Mouse (Mus musculus) cerebral cortex, adult 2 months (tissue): ENCODE results near the gene Twsg1.

ENCODE experiments used
- WGBS: fragments of 180-500 bp; shearing (Covaris S2); methylation state at CpG from one replicate; pipeline ENCODE4 v1.1.7; 2018; 5-methylcytosine and 5-hydroxymethylcytosine counted together

Twsg1 gene

GRCm38 (mm10) chr17:65931525-65931924 is 19.5 kb downstream of the Twsg1 start:
- 55% methylated on average over 6 of the region's 6 CpGs for WGBS

DNA sequence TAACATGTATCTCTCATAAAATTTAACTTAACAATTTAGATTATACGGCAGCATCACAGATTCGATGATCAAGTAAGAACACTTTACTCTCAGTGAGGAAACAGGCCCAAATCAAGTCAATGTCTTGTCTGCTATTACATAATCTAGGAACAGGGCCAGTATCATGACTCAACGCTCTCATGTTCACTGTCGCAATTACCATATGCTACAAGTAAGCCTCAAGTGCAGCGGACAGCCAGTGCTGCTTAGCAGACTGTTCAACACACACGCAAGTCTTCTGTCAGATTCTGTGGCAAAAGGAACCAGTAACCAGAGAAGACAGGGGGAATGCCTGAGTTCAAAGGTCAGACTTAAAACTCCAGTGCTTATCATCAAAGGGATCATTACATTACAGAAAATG is 20.1 kb downstream of the Twsg1 start:
- 33% methylated on average over 6 of the region's 6 CpGs for WGBS

GRCm38 (mm10) chr17:65930158-65930826 is 20.7 kb downstream of the Twsg1 start:
- 84% methylated on average over 7 of the region's 7 CpGs for WGBS

DNA sequence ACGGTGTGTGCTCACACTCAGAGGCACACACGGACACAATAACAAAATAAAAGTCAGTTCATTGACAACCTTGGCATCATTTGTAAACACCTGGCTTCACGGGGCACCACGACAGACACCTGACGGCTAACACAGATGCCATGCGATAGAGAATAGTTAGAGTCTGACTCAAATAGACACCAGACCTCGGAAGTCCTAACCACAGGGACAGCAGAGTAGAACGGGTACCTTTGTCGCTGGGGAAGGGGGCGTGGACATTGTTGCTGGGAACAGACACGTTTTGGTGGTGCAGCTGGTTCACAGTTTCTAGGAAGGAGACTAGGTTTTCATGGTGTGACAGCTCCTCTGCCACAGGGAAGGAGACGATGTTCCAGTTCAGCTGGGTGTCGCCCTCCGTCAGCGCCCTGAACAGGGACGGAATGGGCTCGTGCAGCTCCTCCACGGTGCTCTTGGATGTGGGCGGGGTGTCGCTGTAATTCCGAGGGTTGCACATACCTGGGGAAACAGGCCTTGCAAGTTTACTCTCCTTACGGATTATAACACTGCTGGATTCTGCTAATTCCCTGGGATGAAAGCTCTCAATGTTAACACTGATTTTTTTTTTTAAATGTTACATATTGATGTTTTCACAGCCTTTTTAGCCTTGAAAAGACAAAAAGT is 21.6 kb downstream of the Twsg1 start:
- WGBS: 72% methylated on average over 22 of the region's 22 CpGs

GRCm38 (mm10) chr17:65927077-65927476 is 23.9 kb downstream of the Twsg1 start:
- 57% methylated on average over 4 of the region's 4 CpGs for WGBS

GRCm38 (mm10) chr17:65924218-65924617 is 26.8 kb downstream of the Twsg1 start:
- WGBS: 57% methylated on average over 5 of the region's 5 CpGs

DNA sequence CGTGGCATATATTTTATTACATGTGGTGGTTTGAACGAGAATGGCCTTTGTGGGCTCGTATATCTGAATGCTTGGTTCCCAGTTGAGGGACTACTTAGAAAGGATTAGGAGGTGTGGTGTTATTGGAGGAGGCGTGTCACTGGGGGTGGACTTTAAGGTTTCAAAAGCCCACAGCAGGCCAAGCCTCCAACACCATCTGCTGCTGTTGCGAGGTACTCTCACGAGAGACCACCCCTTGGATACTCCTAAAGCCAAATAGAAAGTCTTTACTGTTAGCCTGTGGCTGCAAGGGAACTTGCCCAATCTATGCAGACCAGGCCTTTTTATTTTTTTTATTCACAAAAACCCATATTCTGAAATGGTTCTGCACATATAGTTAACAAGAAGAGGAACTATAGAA is 29.1 kb downstream of the Twsg1 start:
- 86% methylated on average over 6 of the region's 6 CpGs for WGBS

DNA sequence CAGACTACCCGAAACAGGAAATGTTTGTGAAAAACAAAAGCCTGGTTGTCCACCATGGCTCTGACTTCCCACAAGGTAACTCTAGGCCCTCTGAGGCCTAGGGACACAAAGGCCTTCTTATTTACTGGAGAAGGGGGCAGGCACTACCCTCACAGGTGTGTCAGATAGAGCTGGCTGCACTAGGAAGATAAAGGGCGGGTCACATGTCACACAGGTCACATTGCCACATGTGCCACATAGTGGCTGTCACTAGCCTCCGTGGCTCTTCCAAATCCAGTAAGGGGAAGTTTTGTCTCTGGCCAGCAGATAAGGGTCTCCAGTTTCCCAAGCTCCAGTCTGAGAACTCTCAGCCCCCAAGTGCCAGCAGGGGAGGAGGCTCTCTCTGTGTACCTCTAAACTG is 31.8 kb downstream of the Twsg1 start:
- 78% methylated on average over 3 of the region's 3 CpGs for WGBS

GRCm38 (mm10) chr17:65916135-65916668 is 34.8 kb downstream of the Twsg1 start:
- 13% methylated on average over 8 of the region's 8 CpGs for WGBS

GRCm38 (mm10) chr17:65914083-65914482 is 36.9 kb downstream of the Twsg1 start:
- 73% methylated on average over 6 of the region's 6 CpGs for WGBS

DNA sequence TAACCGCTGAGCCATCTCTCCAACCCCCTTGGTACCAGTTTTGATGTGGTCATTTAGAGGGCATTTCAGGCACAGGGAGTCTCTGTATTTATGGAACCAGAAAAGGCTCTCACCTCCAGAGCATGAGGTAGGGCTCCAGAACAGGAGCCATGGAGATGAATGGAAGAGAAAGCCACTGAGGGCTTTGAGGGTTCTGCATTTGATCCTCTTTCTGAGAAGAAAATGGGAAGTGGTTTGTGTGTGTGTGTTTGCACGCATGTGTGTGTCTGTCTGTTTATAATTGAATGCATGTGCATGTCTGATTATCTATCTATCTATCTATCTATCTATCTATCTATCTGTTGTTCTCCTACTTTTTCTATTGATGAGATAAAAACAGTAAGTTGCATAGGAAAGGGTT is 38.8 kb downstream of the Twsg1 start:
- 97% methylated on average over 2 of the region's 2 CpGs for WGBS

- 84% methylated on average over 15 of the region's 15 CpGs for WGBS
These were observed 39.5 kb downstream of the Twsg1 start for GRCm38 (mm10) chr17:65911285-65912069.

- WGBS: 56% methylated on average over 11 of the region's 11 CpGs
These were observed 44.1 kb downstream of the Twsg1 start for GRCm38 (mm10) chr17:65906895-65907401.

DNA sequence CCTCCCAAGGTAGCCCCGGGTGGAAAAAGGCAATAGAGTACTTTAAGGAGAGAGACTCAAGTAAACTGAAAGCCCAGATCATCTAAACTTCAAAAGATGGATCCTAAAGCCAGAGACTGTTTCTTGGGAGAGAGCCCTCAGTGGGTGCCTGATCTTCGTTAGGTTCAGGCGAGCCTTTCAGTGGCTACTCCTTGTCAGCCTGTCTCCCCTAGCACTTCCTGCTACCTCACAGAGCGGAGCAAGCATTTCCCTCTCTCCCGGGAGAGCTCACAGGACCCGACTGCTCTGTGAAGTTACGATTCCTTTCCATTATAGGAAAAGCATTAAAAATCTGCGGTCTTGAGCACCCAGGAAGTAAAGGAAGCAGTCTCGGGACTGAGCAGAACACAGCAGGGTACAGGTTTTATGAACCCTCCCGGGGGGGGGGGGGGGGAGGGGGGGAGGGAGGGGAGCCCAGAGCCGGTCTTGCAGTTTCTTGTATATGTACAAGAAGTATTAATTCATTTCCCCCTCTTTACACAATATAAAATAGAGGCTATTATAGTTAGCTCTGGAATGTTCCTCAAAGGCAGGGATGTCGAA is 44.6 kb downstream of the Twsg1 start:
- 49% methylated on average over 12 of the region's 12 CpGs for WGBS

DNA sequence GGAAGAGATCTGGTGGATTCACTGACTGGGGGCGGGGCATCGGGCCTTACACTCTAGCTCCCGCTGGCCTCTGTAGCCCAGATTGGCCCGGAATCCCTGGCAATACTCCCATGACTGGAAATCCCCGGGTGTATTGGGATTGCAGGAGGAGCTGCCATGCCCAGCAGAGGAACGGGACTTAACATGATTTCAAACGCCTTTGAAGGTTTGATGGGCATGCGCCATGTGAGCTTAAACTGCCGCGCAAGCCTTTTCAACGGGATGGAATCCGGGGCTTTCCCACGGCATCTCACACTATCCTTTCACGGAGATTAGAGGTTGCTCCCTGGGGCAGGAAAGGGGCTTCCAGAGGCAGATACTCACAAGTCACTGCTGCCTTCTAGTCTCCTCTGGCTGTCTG is 45.8 kb downstream of the Twsg1 start:
- WGBS: 86% methylated on average over 14 of the region's 14 CpGs

DNA sequence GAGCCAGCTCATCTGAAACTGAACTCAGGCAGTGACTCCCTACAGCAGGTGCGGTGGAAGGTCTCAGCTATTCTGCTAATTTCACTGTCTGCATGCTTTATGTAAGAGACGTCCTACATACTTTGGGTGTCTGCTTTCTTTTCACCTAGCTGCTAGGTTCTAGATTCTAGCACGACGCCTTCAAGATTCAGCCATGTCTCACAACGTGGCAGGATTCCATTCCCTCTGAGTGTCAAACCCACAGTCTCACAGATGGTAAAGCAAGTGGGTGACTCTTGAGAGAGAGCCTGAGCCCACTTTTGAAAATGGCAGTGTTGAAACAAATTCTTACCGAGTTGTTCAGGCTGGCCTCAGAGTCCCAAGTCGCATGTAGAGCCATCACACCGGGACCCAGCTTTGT is 47.2 kb downstream of the Twsg1 start:
- 64% methylated on average over 8 of the region's 8 CpGs for WGBS

DNA sequence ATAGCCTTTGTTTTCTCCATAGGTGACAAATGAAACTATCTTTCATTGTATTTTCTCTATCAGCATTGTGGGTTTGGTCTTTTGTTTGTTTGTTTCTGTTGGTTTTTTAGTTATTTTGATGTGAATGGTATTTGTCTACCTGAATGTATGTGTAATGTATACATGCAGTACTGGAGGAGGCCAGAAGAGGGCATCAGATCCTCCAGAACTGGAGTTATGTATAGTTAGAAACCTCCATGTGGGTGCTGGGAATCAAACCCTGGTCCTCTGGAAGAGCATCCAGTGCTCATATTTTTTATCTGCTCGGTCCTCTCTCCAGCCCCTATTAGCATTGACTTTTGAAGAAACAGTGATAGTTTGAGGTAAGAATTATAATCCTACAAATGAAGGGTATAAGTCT is 48.0 kb downstream of the Twsg1 start:
- 100% methylated on average over 1 of the region's 1 CpGs for WGBS

DNA sequence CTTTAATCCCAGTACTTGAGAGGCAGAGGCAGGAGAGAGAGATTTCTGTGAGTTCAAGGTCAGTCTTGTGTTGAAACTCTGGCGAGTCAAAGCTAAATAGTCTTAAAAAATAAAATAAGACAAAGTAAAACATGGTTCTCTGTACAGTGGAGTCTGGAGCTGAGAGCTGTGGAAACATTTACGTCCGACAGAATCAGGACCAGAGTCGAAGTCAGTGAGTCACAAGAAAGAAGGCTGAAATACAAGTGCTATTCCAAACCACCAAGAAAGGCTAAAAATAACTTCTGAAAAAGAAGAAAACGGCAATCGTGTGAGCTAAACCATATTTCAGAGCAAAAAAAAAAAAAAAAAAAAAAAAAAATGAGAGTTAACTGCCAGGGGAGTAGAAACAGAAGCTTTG is 48.7 kb downstream of the Twsg1 start:
- 54% methylated on average over 6 of the region's 6 CpGs for WGBS

DNA sequence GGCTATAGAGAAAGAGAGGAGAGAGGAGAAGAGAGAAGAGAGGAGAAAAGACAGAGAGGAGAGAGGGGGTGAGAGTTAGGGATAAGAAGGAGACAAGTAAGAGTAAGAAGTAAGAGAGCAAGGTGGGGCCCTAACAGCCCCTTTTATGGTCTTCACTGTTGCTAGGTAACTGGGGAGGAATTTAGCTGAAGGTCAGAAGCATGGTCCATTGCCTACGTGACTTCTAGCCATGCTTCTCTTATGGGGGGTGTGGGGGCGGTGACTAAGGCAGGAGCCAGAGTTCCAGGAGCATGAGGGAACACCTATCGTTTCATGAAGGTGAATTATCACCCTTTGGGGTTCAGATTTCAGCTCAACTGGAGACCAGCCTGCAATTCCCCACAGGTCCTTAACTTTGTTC is 55.0 kb downstream of the Twsg1 start:
- WGBS: 82% methylated on average over 3 of the region's 3 CpGs

DNA sequence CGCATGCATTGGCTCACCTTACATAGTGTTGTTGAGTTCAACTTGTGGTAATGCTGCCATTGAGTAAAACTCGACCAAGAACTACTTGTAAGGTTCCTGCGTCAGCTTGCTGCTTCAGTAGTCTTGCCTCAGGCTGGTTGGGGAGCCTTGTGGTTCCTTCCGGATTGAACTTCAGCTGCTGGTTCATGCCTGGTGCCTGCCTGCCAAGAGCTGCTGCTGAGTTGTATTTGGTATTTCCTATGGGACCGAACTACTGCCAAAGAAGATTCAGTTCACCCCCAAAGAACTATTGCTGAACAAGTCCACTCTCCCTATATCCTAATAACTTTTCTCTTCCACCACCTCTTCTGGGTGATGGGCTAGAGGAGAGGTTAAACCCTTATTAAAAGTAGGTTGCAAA is 61.5 kb downstream of the Twsg1 start:
- WGBS: 80% methylated on average over 5 of the region's 5 CpGs

- WGBS: 65% methylated on average over 9 of the region's 9 CpGs
These were observed 64.5 kb downstream of the Twsg1 start for GRCm38 (mm10) chr17:65886571-65886970.
